Mouse (Mus musculus) lung, embryonic 15.5 days (tissue): ENCODE measurements around the gene Galk2. TPM values are rescaled to one million over a fixed set of nuclear protein-coding genes. Genes with fewer than 3 reads are reported as not detected.
A peak's percentile ranks its signal among the peaks of the same experiment; 100 is the strongest.

Experiments used
- ATAC-seq: fragments of 200-750 bp; cut with Nextera tagmentation; 2 replicates; pipeline ENCODE4 v1.8.0; 2017; ENCODE audit warnings: moderate number of reproducible peaks, borderline replicate concordance; ENCODE audit not compliant: low FRiP score, low TSS enrichment; ENCODE audit errors: extremely low read depth
- H3K27ac ChIP-seq: fragments of 300-500 bp; sonication (generic); 2 replicates; pipeline ENCODE4 v1.5.1; 2015; ENCODE audit warnings: moderate library complexity, mild to moderate bottlenecking, inconsistent platforms
- H3K27me3 ChIP-seq: fragments of 300-500 bp; sonication (generic); 2 replicates; pipeline ENCODE4 v1.6.1; 2015; ENCODE audit warnings: inconsistent platforms
- H3K36me3 ChIP-seq: fragments of 300-500 bp; sonication (generic); 2 replicates; pipeline ENCODE4 v1.6.1; 2015; ENCODE audit warnings: inconsistent platforms
- H3K4me1 ChIP-seq: fragments of 300-500 bp; sonication (generic); 2 replicates; pipeline ENCODE4 v1.6.1; 2015; ENCODE audit warnings: inconsistent platforms
- H3K4me2 ChIP-seq: fragments of 300-500 bp; sonication (generic); 2 replicates; pipeline ENCODE4 v1.6.1; 2015; ENCODE audit warnings: inconsistent platforms, mild to moderate bottlenecking, moderate library complexity
- H3K4me3 ChIP-seq: fragments of 300-500 bp; sonication (generic); 2 replicates; pipeline ENCODE4 v1.5.1; 2015; ENCODE audit warnings: mild to moderate bottlenecking, inconsistent platforms
- H3K9ac ChIP-seq: fragments of 300-500 bp; sonication (generic); 2 replicates; pipeline ENCODE4 v1.6.1; 2015; ENCODE audit warnings: inconsistent platforms
- H3K9me3 ChIP-seq: fragments of 300-500 bp; sonication (generic); 2 replicates; pipeline ENCODE4 v1.6.1; 2016; ENCODE audit warnings: inconsistent platforms
- WGBS: fragments of 180-500 bp; shearing (Covaris S2); methylation state at CpG from one replicate; pipeline ENCODE4 v1.1.7; 2015; 5-methylcytosine and 5-hydroxymethylcytosine counted together
- polyA plus RNA-seq: library from polyadenylated mRNA; unstranded; fragments of >200 nt; fragmentation: Nextera tagmentation; extraction: Ambion mirVana; gene quantifications from 2 replicates; pipeline ENCODE4 v1.2.1, GENCODE M21; 2015

Gene Galk2
- polyA plus RNA-seq, 1 experiment from 2014 or later: 39.4 TPM

DNA sequence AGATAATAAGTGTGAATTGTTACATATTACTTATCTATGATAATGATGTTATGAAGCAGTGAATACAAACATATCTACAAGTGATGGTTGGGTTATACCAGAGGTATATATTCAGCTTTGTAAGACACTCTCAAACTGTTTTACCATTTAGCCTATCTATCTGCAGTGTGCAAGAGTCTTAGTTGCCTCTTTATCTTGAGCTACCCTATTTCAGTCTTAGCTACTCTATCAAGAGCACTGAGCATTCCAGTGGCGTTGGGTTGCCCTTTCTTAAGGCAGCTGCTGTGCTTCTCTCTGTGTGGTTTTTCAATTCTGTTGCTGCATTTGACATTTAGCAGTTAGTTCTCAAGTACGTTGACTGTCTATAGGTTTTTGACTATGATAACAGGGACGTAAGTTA, 4.9 kb downstream of the Galk2 start:
- Histone ChIP-seq H3K4me3 (no peak overlapping the region), H3K4me1 (peaks cover 19% of the 10 kb centered on the region; the same call in 1 of the 2 replicates), H3K27ac (no peak overlapping the region), H3K27me3 (no peaks in the 10 kb centered on the region), H3K36me3 (no peaks in the 10 kb centered on the region), H3K9me3 (no peaks in the 10 kb centered on the region), H3K9ac (no peak overlapping the region), H3K4me2 (no peak overlapping the region)
- ATAC-seq: no peak
- 77% methylated on average over 3 of the region's 3 CpGs for WGBS

DNA sequence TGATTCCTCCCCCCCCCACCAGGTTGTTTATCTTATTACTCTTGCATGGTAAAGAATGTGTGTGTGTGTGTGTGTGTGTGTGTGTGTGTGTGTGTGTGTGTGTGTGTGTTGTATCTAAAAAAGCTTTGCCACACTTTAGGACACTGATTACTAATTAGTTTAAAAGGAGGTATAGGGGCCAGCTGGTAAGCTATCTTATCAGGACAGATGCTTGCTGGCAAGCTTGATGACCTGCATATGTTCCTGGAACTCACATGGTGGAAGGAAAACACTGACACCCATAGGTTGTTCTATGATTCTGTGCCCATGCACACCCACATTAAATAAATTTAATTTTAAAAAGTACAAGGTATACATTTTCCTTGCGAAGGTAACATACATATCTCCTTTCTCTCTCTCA, 5.6 kb downstream of the Galk2 start:
- no peak overlapping the region for H3K9ac ChIP-seq
- no peak overlapping the region for H3K4me2 ChIP-seq
- no peaks in the 10 kb centered on the region for H3K27me3 ChIP-seq
- H3K36me3 ChIP-seq: no peaks in the 10 kb centered on the region
- no peaks in the 10 kb centered on the region for H3K9me3 ChIP-seq
- H3K4me1 ChIP-seq: peaks cover 17% of the 10 kb centered on the region; the same call in 1 of the 2 replicates
- 83% methylated on average over 1 of the region's 1 CpGs for WGBS
- no peak for ATAC-seq
- H3K4me3 ChIP-seq: no peak overlapping the region
- H3K27ac ChIP-seq: no peak overlapping the region

DNA sequence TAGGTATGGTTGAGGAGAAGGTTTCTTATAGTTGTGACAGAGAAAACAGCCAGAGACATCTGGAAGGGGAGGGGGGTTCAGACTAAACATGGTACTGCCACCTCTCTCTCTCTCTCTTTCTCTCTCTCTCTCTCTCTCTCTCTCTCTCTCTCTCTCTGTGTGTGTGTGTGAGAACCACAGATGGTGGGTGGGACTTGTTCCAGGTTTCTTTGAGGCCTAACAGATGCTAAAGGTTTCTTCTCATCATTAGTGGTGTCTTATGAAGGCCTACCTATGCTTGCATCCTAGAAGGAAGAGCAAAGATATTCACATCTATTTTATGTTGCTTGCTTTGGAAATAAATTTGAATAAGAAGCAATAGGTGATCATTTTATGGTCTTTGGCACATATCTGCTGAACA, 6.7 kb downstream of the Galk2 start:
- H3K36me3 ChIP-seq: no peaks in the 10 kb centered on the region
- peak overlapping the region; percentile 74 for H3K4me2 ChIP-seq
- H3K4me3 ChIP-seq: peak overlapping the region; percentile 60
- no peaks in the 10 kb centered on the region for H3K9me3 ChIP-seq
- H3K27ac ChIP-seq: no peak overlapping the region
- ATAC-seq: no peak
- H3K9ac ChIP-seq: no peak overlapping the region
- H3K27me3 ChIP-seq: no peaks in the 10 kb centered on the region
- peaks cover 14% of the 10 kb centered on the region; the same call in 1 of the 2 replicates for H3K4me1 ChIP-seq

DNA sequence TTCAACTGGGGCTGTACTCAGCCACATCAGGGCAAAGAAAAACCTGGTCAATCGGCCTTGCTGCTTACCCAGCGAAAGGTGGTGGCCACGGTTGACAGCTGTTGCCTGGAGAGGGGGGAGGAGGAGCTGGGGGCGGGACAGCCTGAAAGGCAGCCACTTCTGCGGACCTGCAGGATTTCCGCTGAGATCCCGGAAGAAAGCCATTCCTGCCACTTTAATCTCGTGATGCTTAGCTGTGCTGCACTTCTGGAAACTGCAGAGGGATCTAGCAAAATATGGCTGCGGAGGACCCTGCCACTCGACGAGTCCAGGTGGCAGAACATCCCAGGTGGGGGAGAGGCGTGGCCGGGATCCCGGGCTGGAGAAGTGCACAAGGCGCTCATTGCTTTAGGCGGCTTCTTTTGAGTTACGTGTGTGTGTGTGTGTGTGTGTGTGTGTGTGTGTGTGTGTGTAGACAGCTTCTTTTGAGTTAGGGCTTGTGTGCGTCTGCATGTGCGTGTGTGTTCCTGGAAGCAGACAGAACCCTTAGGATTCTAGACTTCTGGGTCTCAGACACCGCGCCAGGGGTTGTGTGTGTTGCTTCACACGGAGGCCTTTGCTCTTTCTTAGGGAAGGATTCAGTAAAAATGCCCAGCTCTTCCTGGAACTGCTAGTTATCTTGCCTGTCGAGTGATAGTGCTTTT, 7.3 kb downstream of the Galk2 start:
- Histone ChIP-seq H3K4me2 (peak overlapping the region; percentile 74), H3K27ac (no peak overlapping the region; the same call in 1 of the 2 replicates), H3K4me1 (peaks cover 14% of the 10 kb centered on the region; the same call in 1 of the 2 replicates), H3K27me3 (no peaks in the 10 kb centered on the region), H3K4me3 (peak overlapping the region; percentile 60), H3K9me3 (no peaks in the 10 kb centered on the region), H3K36me3 (no peaks in the 10 kb centered on the region), H3K9ac (peak overlapping the region; percentile 59)
- ATAC-seq: peak; percentile 82; the same call in 1 of the 2 replicates
- 4% methylated on average over 23 of the region's 23 CpGs for WGBS

DNA sequence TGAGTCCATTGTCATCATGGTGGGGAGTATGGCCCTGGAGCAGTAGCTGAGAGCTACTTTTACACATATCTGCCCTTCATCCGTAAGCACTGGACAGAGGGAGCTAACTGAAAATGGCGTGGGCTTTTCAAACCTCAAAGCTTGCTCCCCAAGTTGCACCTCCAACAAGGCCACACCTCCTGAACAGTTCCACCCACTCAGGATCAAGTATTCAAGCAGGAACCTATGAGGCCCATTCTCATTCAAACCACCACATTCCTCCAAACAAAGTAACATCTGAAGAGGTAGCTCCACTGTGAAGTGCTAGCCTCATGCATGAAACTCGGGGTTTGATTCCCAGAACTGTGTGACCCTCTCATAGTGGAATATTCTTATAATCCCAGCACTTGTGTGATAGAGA, 9.4 kb downstream of the Galk2 start:
- no peaks in the 10 kb centered on the region for H3K36me3 ChIP-seq
- no peak overlapping the region for H3K4me3 ChIP-seq
- H3K4me1 ChIP-seq: peaks cover 14% of the 10 kb centered on the region; the same call in 1 of the 2 replicates
- no peak overlapping the region for H3K9ac ChIP-seq
- no peak overlapping the region for H3K4me2 ChIP-seq
- no peaks in the 10 kb centered on the region for H3K27me3 ChIP-seq
- no peak overlapping the region for H3K27ac ChIP-seq
- 74% methylated on average over 3 of the region's 3 CpGs for WGBS
- no peaks in the 10 kb centered on the region for H3K9me3 ChIP-seq
- ATAC-seq: no peak

DNA sequence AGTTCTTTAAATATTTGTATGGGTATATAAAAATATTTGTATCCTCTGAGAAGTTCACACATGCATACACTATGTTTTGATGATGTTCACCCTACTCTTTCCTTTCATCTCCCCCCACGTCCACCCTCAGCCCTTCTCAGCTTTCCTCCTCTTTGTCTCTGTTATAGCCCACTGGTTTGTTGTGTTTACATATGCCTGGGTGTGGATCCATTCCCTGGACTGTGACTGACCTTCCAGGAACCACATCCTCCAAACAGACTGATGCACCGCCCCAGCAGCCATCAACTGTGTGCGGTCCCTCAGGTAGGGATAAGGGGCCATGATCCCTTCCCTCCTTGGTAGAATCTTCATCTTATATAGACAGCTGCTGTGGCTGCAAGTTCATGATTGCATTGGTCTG, 11.2 kb downstream of the Galk2 start:
- 73% methylated on average over 3 of the region's 3 CpGs for WGBS
- ATAC-seq: no peak
- Histone ChIP-seq H3K4me2 (no peak overlapping the region), H3K9ac (no peak overlapping the region), H3K4me3 (no peak overlapping the region), H3K27ac (no peak overlapping the region), H3K27me3 (no peaks in the 10 kb centered on the region), H3K4me1 (peaks cover 14% of the 10 kb centered on the region; the same call in 1 of the 2 replicates), H3K36me3 (no peaks in the 10 kb centered on the region), H3K9me3 (no peaks in the 10 kb centered on the region)

DNA sequence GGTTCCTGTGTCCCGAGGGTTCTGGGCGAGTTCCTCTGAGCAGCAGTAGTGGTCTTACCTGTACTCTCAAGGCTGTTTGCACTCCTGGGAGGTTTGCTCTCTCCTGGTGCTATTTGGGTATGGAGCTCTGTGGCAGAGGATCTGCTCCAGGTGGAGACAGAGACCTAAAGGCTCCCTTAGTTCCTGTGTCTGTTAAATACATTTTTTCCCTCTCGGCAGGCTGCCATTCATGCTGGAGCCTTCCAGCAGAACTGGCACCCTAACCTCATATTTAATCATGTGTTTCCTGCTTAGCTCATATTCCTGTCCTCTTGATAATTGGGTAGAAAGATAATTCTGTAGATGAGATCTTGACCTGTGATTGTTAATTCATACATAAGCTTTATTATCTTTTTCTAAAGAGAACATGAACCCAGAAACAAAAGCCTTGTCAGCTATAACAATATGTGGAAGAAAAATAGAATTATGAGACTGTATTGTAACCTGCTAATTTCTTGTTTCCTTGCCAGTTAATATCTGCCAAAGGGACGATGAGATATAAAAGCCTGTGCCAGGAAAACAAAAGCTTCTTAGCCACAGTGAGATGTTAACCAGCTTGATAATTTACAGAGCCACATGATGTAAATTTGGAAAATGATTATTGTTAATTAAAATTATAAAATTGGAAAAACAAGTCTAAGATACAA, 27.1 kb downstream of the Galk2 start:
- H3K36me3 ChIP-seq: no peaks in the 10 kb centered on the region
- no peaks in the 10 kb centered on the region for H3K4me1 ChIP-seq
- no peak for ATAC-seq
- H3K9ac ChIP-seq: no peak overlapping the region
- WGBS: 66% methylated on average over 4 of the region's 4 CpGs
- H3K4me2 ChIP-seq: no peak overlapping the region
- no peaks in the 10 kb centered on the region for H3K27me3 ChIP-seq
- H3K4me3 ChIP-seq: no peak overlapping the region
- no peaks in the 10 kb centered on the region for H3K9me3 ChIP-seq
- H3K27ac ChIP-seq: no peak overlapping the region

DNA sequence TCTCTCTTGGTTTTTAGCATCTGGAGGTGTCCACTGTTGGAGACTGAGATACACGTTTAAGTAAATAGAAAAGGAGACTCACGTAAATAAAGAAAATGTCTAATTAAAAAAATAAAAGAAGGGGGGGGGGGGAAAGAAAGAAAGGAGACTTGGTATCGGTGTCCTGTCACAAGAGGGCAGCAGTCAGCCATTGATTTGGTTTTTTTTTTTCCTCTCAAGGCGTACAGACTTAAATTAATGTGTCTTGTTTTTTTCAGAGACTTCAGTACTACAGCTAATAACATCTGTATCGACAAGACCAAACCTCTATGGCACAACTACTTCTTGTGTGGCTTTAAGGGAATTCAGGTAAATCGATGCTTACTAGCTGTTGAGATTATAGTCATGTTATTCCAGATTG, 34.2 kb downstream of the Galk2 start:
- no peak for ATAC-seq
- 37% methylated on average over 6 of the region's 6 CpGs for WGBS

DNA sequence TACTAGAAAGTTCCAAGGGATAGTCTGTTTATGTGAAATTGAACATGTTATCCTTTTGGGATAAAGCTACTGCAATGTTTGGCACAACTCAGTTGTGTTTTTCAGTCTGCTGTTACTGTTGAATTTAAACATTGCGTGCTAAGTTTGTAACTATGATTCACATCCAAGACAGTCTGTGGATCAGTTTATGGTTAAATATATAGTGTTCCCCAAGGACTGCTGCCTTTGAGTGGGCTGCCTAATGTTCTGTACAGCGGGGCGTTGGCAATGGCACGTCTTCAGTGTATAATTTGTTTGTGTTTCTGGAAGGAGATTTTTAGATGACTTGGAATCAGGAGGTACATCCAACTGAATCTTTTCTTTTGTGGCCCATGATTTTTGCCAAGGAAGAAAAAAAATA, 36.2 kb downstream of the Galk2 start:
- Histone ChIP-seq H3K9ac (no peak overlapping the region), H3K27me3 (no peaks in the 10 kb centered on the region), H3K4me3 (no peak overlapping the region), H3K27ac (no peak overlapping the region), H3K4me2 (no peak overlapping the region), H3K9me3 (no peaks in the 10 kb centered on the region), H3K36me3 (no peaks in the 10 kb centered on the region), H3K4me1 (no peaks in the 10 kb centered on the region)
- ATAC-seq: no peak
- 77% methylated on average over 4 of the region's 4 CpGs for WGBS

More for the DNA sequence above, 34.2 kb downstream of the Galk2 start:
- H3K4me1 ChIP-seq: no peaks in the 10 kb centered on the region
- no peaks in the 10 kb centered on the region for H3K9me3 ChIP-seq
- H3K36me3 ChIP-seq: no peaks in the 10 kb centered on the region
- no peak overlapping the region for H3K4me3 ChIP-seq
- no peak overlapping the region for H3K4me2 ChIP-seq
- H3K9ac ChIP-seq: no peak overlapping the region
- H3K27me3 ChIP-seq: no peaks in the 10 kb centered on the region
- no peak overlapping the region for H3K27ac ChIP-seq

DNA sequence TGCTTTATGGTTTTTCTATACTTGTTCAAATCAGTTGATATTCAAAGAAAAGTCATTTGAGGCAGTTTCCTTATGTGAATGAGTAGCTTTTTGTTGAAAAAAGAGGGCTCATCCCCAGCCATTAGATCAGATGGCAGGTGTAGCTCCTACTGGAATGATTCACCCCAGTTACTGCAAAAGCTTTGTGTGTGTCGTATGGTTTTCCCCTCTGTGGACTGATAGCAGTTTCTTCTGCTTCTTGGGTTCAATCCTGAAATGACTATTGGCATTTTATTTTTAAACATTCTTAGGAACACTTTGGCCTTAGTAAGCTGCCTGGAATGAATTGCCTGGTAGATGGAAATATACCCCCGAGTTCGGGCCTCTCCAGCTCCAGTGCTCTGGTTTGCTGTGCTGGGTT, 37.4 kb downstream of the Galk2 start:
- Histone ChIP-seq H3K27ac (no peak overlapping the region), H3K27me3 (no peaks in the 10 kb centered on the region), H3K36me3 (no peaks in the 10 kb centered on the region), H3K9me3 (no peaks in the 10 kb centered on the region), H3K9ac (no peak overlapping the region), H3K4me3 (no peak overlapping the region), H3K4me1 (no peaks in the 10 kb centered on the region), H3K4me2 (no peak overlapping the region)
- ATAC-seq: no peak
- WGBS: 90% methylated on average over 3 of the region's 3 CpGs

DNA sequence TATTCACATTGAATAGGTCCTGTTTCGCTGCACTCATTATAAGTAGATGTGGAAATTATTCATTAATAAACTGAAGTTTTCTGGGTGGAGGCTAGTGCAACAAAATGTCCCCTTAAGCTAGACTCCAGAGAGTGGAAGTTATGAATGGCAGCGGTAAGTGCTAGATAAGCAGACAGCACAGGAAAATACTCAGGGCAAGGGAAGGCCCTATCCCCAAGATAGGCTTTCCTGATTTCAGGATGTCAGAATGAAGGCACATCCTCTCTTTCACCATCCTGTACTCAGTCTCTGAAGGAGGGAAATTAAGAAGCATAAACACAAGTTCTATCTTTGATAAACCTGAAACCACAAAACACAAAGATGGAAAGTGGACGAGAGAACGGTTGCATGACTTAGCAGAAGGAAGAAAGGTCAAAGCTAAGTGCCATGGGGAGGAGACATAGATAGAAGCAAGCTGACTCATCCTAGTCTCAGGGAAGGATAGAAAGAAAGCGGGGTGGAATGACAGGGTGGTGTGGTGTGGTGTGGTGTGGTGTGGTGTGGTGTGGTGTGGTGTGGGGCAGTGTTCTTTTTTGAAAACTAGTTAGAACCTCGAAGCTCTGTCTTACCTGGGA, 42.0 kb downstream of the Galk2 start:
- Histone ChIP-seq H3K36me3 (no peaks in the 10 kb centered on the region), H3K4me3 (no peak overlapping the region), H3K4me2 (no peak overlapping the region), H3K4me1 (no peaks in the 10 kb centered on the region), H3K9me3 (no peaks in the 10 kb centered on the region), H3K27me3 (no peaks in the 10 kb centered on the region), H3K27ac (no peak overlapping the region), H3K9ac (no peak overlapping the region)
- WGBS: 71% methylated on average over 6 of the region's 6 CpGs
- no peak for ATAC-seq

DNA sequence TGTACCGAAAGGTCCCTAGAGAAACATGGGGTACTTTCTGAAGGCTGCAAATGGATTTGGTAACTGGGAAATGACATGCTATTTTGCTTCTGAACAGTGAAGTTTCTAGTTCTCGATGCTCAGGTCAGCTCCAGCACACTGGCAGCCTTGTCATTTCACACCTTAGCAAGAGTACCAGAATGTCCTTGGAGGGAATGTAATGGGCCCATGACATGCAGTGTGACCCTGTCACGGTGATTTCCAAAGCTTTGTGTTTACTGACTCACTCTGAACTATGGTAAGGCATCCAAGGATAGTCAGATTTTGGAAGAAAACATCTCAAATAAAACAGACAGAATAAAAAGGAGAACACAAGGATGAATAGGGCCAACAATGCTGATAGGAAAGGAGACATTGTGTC, 42.5 kb downstream of the Galk2 start:
- Histone ChIP-seq H3K27me3 (no peaks in the 10 kb centered on the region), H3K36me3 (no peaks in the 10 kb centered on the region), H3K27ac (no peak overlapping the region), H3K4me1 (no peaks in the 10 kb centered on the region), H3K4me3 (no peak overlapping the region), H3K9me3 (no peaks in the 10 kb centered on the region), H3K4me2 (no peak overlapping the region), H3K9ac (no peak overlapping the region)
- 81% methylated on average over 3 of the region's 3 CpGs for WGBS
- no peak for ATAC-seq
